Mouse (Mus musculus) midbrain, embryonic 11.5 days (tissue): ENCODE data around the gene Cfap299. TPM values are rescaled to one million over a fixed set of nuclear protein-coding genes. Genes with fewer than 3 reads are reported as not detected.

Experiments
- ATAC-seq: fragments of 200-750 bp; cut with Nextera tagmentation; 2 replicates; pipeline ENCODE4 v1.8.0; 2017; ENCODE audit warnings: moderate TSS enrichment, moderate library complexity; ENCODE audit not compliant: low FRiP score
- DNase-seq: peaks from one replicate; pipeline ENCODE4 v3.0.0; 2015; ENCODE audit warnings: low spot score; ENCODE audit errors: missing footprints
- H3K27ac ChIP-seq: fragments of 300-500 bp; sonication (generic); 2 replicates; pipeline ENCODE4 v1.5.1; 2014; ENCODE audit warnings: low read depth, low read length
- H3K27me3 ChIP-seq: fragments of 300-500 bp; sonication (generic); 2 replicates; pipeline ENCODE4 v1.6.1; 2014; ENCODE audit warnings: mild to moderate bottlenecking, low read length, moderate library complexity, mixed read lengths; ENCODE audit not compliant: control insufficient read depth, insufficient read depth
- H3K36me3 ChIP-seq: fragments of 300-500 bp; sonication (generic); 2 replicates; pipeline ENCODE4 v1.6.1; 2014; ENCODE audit warnings: mild to moderate bottlenecking, low read length, moderate library complexity, mixed read lengths; ENCODE audit not compliant: control insufficient read depth, insufficient read depth
- H3K4me1 ChIP-seq: fragments of 300-500 bp; sonication (generic); 2 replicates; pipeline ENCODE4 v1.6.1; 2014; ENCODE audit warnings: low read length; ENCODE audit not compliant: control insufficient read depth, insufficient read depth
- H3K4me2 ChIP-seq: fragments of 300-500 bp; sonication (generic); 2 replicates; pipeline ENCODE4 v1.6.1; 2014; ENCODE audit warnings: mild to moderate bottlenecking, moderate library complexity
- H3K4me3 ChIP-seq: fragments of 300-500 bp; sonication (generic); 2 replicates; pipeline ENCODE4 v1.5.1; 2014; ENCODE audit warnings: low read depth, low read length
- H3K9ac ChIP-seq: fragments of 300-500 bp; sonication (generic); 2 replicates; pipeline ENCODE4 v1.6.1; 2014; ENCODE audit warnings: low read length
- H3K9me3 ChIP-seq: fragments of 300-500 bp; sonication (generic); 2 replicates; pipeline ENCODE4 v1.6.1; 2016; ENCODE audit warnings: low read length; ENCODE audit not compliant: control insufficient read depth
- WGBS: fragments of 180-500 bp; shearing (Covaris S2); extraction: QIAGEN DNeasy Blood & Tissue Kit; methylation state at CpG from one replicate; pipeline ENCODE4 v1.1.7; 2014; 5-methylcytosine and 5-hydroxymethylcytosine counted together
- polyA plus RNA-seq: library from polyadenylated mRNA; unstranded; fragments of >200 nt; fragmentation: Nextera tagmentation; extraction: Ambion mirVana; gene quantifications from 2 replicates; pipeline ENCODE4 v1.2.1, GENCODE M21; 2014

The Cfap299 gene
- polyA plus RNA-seq, 1 experiment from 2014 or later: 0.37 TPM

- Histone ChIP-seq H3K36me3 (no peaks in the 10 kb centered on the region), H3K4me2 (no peak overlapping the region), H3K4me3 (no peak overlapping the region), H3K9ac (no peak overlapping the region), H3K9me3 (no peaks in the 10 kb centered on the region), H3K4me1 (no peaks in the 10 kb centered on the region), H3K27ac (no peak overlapping the region), H3K27me3 (no peaks in the 10 kb centered on the region)
- WGBS: 81% methylated on average over 9 of the region's 9 CpGs
- DNase-seq (no peak), ATAC-seq (no peak)
These were observed 87.5 kb downstream of the Cfap299 start for GRCm38 (mm10) chr5:98416385-98417145.

DNA sequence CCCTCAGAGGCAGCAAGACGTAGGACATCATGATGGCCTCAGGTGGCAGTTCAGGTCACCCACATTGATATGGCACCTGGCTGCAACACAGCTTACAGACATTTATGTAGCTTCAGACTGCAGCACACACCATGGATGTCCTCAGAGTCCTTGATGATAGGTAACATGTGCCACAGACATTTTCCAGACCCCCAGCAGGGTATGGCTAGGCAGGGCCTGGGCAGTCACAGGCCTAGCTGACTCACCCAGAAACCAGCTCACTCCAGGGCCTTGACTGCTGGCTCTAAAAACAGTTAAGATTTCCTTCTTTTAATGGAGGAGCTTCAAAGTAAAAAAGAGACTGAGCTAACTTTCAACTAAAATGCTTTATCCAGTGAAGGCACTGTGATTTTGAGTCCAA lies 95.9 kb downstream of the Cfap299 start:
- Histone ChIP-seq H3K27ac (no peak overlapping the region), H3K4me2 (no peak overlapping the region), H3K27me3 (no peaks in the 10 kb centered on the region), H3K9ac (no peak overlapping the region), H3K4me3 (no peak overlapping the region), H3K4me1 (no peaks in the 10 kb centered on the region), H3K36me3 (no peaks in the 10 kb centered on the region), H3K9me3 (no peaks in the 10 kb centered on the region)
- WGBS: 97% methylated on average over 1 of the region's 1 CpGs
- no peak for DNase-seq
- ATAC-seq: no peak

GRCm38 (mm10) chr5:98426112-98426511 lies 97.0 kb downstream of the Cfap299 start:
- H3K9me3 ChIP-seq: no peaks in the 10 kb centered on the region
- no peaks in the 10 kb centered on the region for H3K27me3 ChIP-seq
- no peaks in the 10 kb centered on the region for H3K4me1 ChIP-seq
- no peaks in the 10 kb centered on the region for H3K36me3 ChIP-seq
- no peak for DNase-seq
- no peak overlapping the region for H3K9ac ChIP-seq
- no peak overlapping the region for H3K27ac ChIP-seq
- H3K4me2 ChIP-seq: no peak overlapping the region
- ATAC-seq: no peak
- 91% methylated on average over 5 of the region's 5 CpGs for WGBS
- no peak overlapping the region for H3K4me3 ChIP-seq

- no peak for ATAC-seq
- no peak for DNase-seq
- H3K4me3 ChIP-seq: no peak overlapping the region
- no peaks in the 10 kb centered on the region for H3K9me3 ChIP-seq
- no peak overlapping the region for H3K27ac ChIP-seq
- no peaks in the 10 kb centered on the region for H3K4me1 ChIP-seq
- H3K27me3 ChIP-seq: no peaks in the 10 kb centered on the region
- no peak overlapping the region for H3K4me2 ChIP-seq
- WGBS: 81% methylated on average over 7 of the region's 7 CpGs
- H3K9ac ChIP-seq: no peak overlapping the region
- H3K36me3 ChIP-seq: no peaks in the 10 kb centered on the region
These were observed 101.0 kb downstream of the Cfap299 start for GRCm38 (mm10) chr5:98430060-98430459.

DNA sequence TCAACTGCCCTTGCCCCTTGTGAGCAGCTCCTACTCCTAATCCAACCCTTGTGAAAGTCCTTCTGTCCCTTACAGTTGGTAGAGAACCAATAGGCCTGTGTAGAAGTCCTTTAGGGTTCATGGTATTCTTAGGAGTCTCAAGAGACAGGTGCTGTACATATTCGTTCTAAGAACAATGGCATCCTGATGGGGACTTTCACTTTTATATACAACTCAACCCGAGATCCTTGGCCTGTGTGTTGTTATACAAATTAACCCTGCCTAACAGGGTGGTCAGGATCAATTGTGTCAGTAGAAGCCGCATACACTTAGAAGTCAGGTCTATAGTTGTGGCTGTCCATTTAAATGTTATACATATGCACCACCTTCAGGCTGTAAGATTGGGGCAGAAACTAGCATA lies 109.6 kb downstream of the Cfap299 start:
- H3K27me3 ChIP-seq: no peaks in the 10 kb centered on the region
- H3K27ac ChIP-seq: no peak overlapping the region
- ATAC-seq: no peak
- no peak for DNase-seq
- H3K4me2 ChIP-seq: no peak overlapping the region
- 70% methylated on average over 3 of the region's 3 CpGs for WGBS
- H3K36me3 ChIP-seq: no peaks in the 10 kb centered on the region
- H3K4me1 ChIP-seq: no peaks in the 10 kb centered on the region
- H3K9ac ChIP-seq: no peak overlapping the region
- H3K4me3 ChIP-seq: no peak overlapping the region
- H3K9me3 ChIP-seq: no peaks in the 10 kb centered on the region

GRCm38 (mm10) chr5:98446771-98447462 lies 117.8 kb downstream of the Cfap299 start:
- Histone ChIP-seq H3K4me1 (no peaks in the 10 kb centered on the region), H3K4me2 (no peak overlapping the region), H3K4me3 (no peak overlapping the region), H3K9ac (no peak overlapping the region), H3K27ac (no peak overlapping the region), H3K36me3 (no peaks in the 10 kb centered on the region), H3K9me3 (no peaks in the 10 kb centered on the region), H3K27me3 (no peaks in the 10 kb centered on the region)
- 93% methylated on average over 12 of the region's 12 CpGs for WGBS
- ATAC-seq (no peak), DNase-seq (no peak)

DNA sequence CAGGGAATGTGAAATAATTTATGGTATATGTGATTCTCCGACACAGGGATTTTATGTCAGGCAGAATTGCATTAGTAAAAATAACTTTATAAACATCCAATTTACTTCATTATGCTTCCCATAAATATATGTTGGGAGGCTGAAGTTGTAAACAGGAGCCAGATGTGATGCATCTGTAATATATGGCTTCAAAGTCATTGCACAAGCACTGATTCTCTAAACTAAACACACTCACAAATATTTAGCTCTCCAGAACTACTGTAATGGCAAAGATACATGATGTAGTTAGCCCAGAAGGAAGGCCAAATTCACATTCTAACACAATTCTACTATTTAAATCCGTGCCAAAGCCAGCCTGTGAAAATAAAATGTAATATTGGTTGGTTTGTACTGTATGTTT lies 120.8 kb downstream of the Cfap299 start:
- WGBS: 90% methylated on average over 2 of the region's 2 CpGs
- Histone ChIP-seq H3K27ac (no peak overlapping the region), H3K4me1 (no peaks in the 10 kb centered on the region), H3K4me2 (no peak overlapping the region), H3K27me3 (no peaks in the 10 kb centered on the region), H3K4me3 (no peak overlapping the region), H3K36me3 (no peaks in the 10 kb centered on the region), H3K9me3 (no peaks in the 10 kb centered on the region), H3K9ac (no peak overlapping the region)
- ATAC-seq (no peak), DNase-seq (no peak)

GRCm38 (mm10) chr5:98466882-98467535 lies 137.9 kb downstream of the Cfap299 start:
- H3K4me3 ChIP-seq: no peak overlapping the region
- no peak for ATAC-seq
- no peak for DNase-seq
- H3K27ac ChIP-seq: no peak overlapping the region
- WGBS: 64% methylated on average over 4 of the region's 4 CpGs
- H3K27me3 ChIP-seq: no peaks in the 10 kb centered on the region
- no peaks in the 10 kb centered on the region for H3K36me3 ChIP-seq
- H3K9me3 ChIP-seq: no peaks in the 10 kb centered on the region
- no peak overlapping the region for H3K9ac ChIP-seq
- H3K4me2 ChIP-seq: no peak overlapping the region
- H3K4me1 ChIP-seq: no peaks in the 10 kb centered on the region

DNA sequence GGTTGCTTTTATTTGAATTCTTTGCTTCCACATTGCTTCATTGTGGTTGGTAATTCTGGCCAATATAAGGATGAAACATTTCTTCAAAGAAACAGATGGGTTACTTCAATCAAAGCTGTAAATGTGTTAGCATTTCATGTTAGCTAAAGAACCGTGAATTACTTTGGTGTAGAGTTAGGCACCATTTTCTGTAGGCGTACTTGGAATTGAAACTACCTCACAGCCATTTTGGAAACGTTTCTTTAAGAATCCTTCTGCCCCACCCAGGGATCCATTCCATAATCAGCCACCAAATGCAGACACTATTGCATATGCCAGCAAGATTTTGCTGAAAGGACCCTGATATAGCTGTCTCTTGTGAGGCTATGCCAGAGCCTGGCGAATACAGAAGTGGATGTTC lies 140.9 kb downstream of the Cfap299 start:
- no peaks in the 10 kb centered on the region for H3K4me1 ChIP-seq
- H3K4me2 ChIP-seq: no peak overlapping the region
- H3K27me3 ChIP-seq: no peaks in the 10 kb centered on the region
- no peak overlapping the region for H3K27ac ChIP-seq
- no peak overlapping the region for H3K9ac ChIP-seq
- DNase-seq (no peak), ATAC-seq (no peak)
- H3K36me3 ChIP-seq: no peaks in the 10 kb centered on the region
- H3K9me3 ChIP-seq: no peaks in the 10 kb centered on the region
- H3K4me3 ChIP-seq: no peak overlapping the region
- WGBS: 87% methylated on average over 4 of the region's 4 CpGs
